Mouse (Mus musculus): ENCODE measurements around the gene Nfs1.
"Not testable (repeated sequence)": the region's sequence is repeated elsewhere in the genome, so short reads cannot be mapped to it uniquely, and the experiment has no call there.

Gene Nfs1

GRCm38 (mm10) chr2:156143953-156144724, at the start of gene Nfs1, which contains the start of gene Romo1:
Nfs1 (minus strand) TSS chr2:156144186.
Romo1 (plus strand) TSS chr2:156144039.
- peak; percentile 92 for DNase-seq (ENCODE audit: low spot score)

DNA sequence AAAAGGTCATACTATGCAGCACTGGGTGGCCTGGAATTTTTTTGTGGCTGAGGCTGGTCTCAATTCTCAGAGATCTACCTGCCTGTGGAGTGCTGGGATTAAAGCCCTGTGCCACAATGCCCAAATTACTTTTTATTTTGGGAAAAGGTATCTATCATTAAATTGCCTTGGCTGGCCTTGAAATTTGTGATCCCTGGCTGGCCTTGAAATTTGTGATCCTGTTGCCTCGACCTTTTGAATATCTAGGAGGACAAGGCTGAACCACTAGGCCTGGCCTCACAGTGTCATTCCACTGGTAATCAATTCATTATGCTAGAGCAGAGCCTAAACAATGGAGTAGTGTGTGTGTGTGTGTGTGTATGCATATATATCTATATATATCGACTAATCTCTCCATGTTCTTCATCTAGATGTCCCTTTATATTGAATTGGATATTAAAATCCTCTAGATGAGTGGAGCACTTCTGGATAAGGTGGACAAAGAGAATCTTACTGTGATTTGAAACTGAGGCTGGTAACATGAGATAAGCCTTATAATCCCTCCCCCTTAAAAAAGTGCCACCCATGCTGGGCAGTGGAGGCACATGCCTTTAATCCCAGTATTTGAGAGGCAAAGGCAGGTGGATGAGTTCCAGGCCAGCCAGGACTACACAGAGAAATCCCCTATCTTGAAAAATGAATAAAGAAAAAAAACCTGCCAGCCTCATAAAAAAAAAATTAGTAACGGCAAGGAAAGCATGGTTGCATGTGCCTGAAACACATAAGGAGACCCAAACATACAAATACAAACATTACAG, 49.3 kb upstream of the Nfs1 start:
- no peak for DNase-seq (ENCODE audit: low spot score)

- DNase-seq (ENCODE audit: low spot score): no peak
Measured at GRCm38 (mm10) chr2:156192068-156192467, 48.1 kb upstream of the Nfs1 start.

DNA sequence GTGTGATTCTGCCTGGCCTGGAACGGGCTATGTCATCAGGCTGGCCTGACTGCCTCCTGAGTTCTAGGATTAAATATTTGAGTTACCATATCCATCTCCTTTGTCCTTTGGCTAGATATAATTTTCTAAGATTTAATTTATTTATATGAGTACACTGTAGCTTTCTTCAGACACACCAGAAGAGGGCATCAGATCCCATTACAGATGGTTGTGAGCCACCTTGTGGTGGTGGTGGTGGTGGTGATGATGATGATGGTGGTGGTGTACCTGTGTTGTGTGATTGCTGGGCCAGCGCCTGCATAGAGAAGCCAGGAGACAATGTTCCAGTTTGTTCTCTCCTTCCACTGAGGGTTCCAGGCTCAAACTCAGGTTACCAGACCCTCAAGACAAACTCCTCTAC, 47.6 kb upstream of the Nfs1 start:
- no peak for DNase-seq (ENCODE audit: low spot score)

- DNase-seq (ENCODE audit: low spot score): peak; percentile 41
Measured at GRCm38 (mm10) chr2:156190004-156190896, 46.3 kb upstream of the Nfs1 start.

- not testable (repeated sequence) for DNase-seq (ENCODE audit: low spot score)
Measured at GRCm38 (mm10) chr2:156189241-156189640, 45.3 kb upstream of the Nfs1 start.

DNA sequence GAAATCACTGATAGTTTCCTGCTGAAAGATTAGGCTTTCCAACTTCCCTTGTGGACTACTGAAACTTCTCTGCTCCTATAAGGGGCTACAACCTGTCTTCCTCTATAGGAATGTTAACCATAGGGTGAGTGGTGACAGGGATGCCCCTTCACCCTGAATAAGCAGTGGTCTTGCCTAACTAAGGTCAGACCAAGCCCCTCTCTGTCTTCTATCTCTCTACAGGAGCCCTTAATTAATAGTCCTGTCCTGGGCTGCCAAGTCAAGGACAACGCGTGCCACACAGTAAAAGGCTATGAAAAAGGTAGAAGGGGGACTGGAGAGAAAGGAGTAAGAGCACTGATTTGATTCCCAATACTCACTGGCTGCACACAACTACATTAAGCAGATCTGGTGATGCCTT, 37.6 kb upstream of the Nfs1 start:
- no peak for DNase-seq (ENCODE audit: low spot score)

DNA sequence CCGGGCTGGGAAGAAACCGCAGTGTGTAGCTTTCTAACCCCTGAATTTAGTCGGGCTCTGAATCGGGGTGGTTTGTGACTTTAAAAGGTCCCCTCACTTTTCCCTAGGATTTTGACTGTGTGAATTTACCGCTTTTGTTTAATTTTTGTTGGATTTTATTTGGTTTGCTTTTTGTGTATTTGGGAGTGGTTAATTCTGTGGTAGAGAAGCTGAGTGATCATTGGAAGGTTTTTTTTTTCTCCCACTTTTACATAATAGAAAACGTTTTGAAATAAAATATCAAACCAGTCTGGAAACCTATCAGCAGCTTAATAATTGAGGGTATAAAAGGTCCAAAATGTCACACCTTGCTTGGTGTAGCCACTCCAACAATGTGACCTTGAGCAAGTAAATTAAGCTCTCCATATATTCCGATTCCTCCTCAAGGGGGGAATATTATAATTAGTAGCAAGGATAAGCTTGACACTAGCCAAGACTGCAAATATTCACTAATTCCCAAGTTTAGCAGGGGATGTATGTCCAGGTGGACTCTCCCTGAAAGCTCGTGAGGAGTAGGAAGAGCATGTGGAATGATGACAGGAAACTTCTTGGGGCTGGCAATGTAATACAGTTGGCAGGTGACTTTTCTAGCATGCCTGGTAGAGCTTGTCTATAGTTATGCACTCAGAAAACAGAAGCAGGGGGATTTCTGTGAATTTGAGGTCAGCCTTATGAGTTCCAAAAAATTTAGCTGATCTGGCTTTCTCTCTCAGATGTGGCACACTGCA, 37.0 kb upstream of the Nfs1 start:
- DNase-seq (ENCODE audit: low spot score): no peak

- DNase-seq (ENCODE audit: low spot score): peak; percentile 100
Measured at GRCm38 (mm10) chr2:156180094-156180821, 36.3 kb upstream of the Nfs1 start, which contains the start of gene Rbm39. Rbm39 (minus strand) TSS chr2:156180238.

GRCm38 (mm10) chr2:156179796-156180093, 35.8 kb upstream of the Nfs1 start:
- DNase-seq (ENCODE audit: low spot score): no peak

- DNase-seq (ENCODE audit: low spot score): peak; percentile 86
Measured at GRCm38 (mm10) chr2:156179046-156179795, 35.2 kb upstream of the Nfs1 start.

DNA sequence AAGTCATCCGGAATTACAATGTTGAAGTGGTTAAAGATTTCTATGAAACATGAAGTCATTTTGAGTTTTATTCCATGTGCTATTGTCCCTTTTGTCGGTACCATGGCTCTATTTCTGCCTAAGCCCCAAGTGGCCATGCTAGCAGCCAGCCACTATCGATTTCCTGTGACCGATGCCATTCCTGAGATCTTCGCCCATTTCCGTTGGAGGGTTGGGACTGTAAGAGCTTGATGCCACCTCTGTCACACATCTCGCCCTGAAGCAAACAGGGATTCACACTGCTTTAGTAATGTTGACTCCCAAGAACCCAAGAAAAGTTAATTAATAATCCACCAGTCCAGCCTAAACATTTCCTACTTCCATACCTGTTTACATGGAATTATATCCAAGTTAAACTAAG, 33.7 kb upstream of the Nfs1 start:
- DNase-seq (ENCODE audit: low spot score): no peak

- DNase-seq (ENCODE audit: low spot score): no peak
Measured at GRCm38 (mm10) chr2:156177079-156177478, 33.1 kb upstream of the Nfs1 start.

GRCm38 (mm10) chr2:156166557-156166956, 22.6 kb upstream of the Nfs1 start:
- no peak for DNase-seq (ENCODE audit: low spot score)

GRCm38 (mm10) chr2:156165478-156165877, 21.5 kb upstream of the Nfs1 start:
- no peak for DNase-seq (ENCODE audit: low spot score)

- no peak for DNase-seq (ENCODE audit: low spot score)
Measured at GRCm38 (mm10) chr2:156151538-156151937, 7.6 kb upstream of the Nfs1 start.

DNA sequence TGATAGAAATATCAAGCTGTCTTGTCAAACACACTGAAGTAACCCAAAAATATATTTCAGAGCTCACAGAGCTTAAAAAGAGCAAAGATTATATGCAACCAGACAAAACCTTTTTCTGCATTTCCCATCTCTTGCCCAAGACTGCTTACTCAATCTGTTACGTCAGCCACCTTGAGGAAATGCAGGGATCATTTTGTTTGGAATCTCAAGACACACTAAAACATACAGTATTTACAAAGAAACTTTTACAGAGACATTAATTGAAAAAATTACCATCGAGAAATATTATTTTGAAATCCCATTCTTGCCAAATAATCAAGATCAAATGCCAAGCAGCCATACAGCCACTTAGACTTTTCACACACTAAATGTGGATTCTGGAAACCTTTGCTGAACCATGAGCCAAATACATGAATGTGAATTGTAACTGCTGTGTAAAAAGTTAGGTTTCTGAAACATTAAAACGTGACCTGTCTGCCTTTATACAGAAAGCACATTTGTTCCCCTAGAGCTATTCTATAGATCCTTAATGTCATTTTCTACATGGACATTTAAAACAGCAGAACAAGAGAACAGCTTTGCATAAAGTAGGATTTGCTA, 3.4 kb upstream of the Nfs1 start:
- no peak for DNase-seq (ENCODE audit: low spot score)

GRCm38 (mm10) chr2:156146272-156146989, 2.4 kb upstream of the Nfs1 start:
- no peak for DNase-seq (ENCODE audit: low spot score)

Data from lung, postnatal 25 days (tissue).